Mouse (Mus musculus): ENCODE results near the gene Tas2r115.
"Not testable (repeated sequence)": the region's sequence is repeated elsewhere in the genome, so short reads cannot be mapped to it uniquely, and the experiment has no call there.

Gene Tas2r115

GRCm38 (mm10) chr6:132737935-132738334 is at the start of gene Tas2r115:
Gene Tas2r115 (minus strand): TSS chr6:132738035.
- DNase-seq (ENCODE audit: inconsistent ontology term), result no peak

DNA sequence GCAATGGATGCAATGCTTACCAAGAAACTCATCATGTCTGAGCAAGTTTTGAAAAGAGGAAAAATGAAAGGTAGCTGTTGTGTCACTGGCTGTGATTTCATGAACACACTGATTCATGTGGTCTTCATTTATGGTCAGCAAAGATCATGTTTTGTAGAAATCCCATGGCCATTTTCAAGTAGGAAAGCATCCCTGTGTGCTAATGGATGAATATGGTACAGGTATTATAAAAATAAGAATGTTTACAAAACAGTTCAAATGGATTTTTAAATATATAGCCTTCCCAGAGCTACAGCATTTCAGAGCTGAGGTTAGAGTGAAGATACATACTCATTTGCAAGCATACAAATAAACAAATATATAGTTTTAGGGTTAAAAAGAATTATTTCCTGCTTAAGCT is 40.2 kb upstream of the Tas2r115 start, which contains the start of gene Tas2r136:
Gene Tas2r136 (minus strand): TSS at position 101 of the 400 bp plus-strand sequence.
- DNase-seq (ENCODE audit: inconsistent ontology term), result no peak

- DNase-seq (ENCODE audit: inconsistent ontology term), result no peak
These were observed 24.0 kb upstream of the Tas2r115 start, which contains the start of gene Tas2r102 for GRCm38 (mm10) chr6:132761831-132762230. Gene Tas2r102 (plus strand): TSS chr6:132762131.

GRCm38 (mm10) chr6:132754430-132754829 is 16.6 kb upstream of the Tas2r115 start, which contains the start of gene Tas2r124:
Gene Tas2r124 (plus strand): TSS chr6:132754730.
- DNase-seq (ENCODE audit: inconsistent ontology term), result no peak

- peak; percentile 54 for DNase-seq (ENCODE audit: inconsistent ontology term)
These were observed 12.4 kb upstream of the Tas2r115 start for GRCm38 (mm10) chr6:132750206-132750605.

DNA sequence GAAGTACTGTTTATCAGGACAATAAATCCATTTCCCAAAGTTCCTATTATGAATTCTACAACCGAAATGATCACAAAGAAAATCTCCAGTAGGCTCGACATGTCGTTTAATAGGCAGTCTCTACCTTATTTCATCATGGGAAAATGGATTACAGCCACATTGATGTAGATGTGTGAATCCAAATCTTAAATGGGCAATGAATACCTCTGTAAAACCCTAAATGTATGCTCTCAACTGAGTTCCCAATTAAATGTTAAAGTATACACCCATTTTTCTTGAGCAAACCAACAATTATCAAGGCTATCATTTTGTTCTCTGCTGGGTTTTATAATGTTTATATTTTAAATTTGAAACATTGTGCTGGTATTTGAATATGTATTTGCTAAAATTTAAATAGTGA is 26.0 kb downstream of the Tas2r115 start, which contains the start of gene Tas2r122:
Gene Tas2r122 (minus strand): TSS at position 101 of the 400 bp plus-strand sequence.
- DNase-seq (ENCODE audit: inconsistent ontology term), result no peak

DNA sequence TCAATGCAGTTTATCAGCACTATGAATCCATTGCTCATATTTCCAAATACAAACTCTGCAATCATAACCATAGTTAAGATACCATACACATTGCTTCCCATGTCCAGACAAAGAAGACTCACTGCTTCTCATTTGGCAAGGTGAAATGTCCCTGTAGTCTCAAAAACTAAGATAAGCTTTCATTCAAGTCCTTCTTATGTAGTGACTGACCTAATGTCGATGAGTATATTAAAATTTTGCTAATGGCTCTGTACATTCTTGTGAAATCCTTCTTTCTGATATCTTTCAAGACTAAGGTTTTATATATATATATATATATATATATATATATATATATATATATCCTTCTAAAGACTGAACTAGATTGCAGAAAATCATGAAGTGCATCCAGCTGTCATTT is 36.9 kb downstream of the Tas2r115 start, which contains the start of gene Tas2r121:
Gene Tas2r121 (minus strand): TSS at position 101 of the 400 bp plus-strand sequence.
- no peak for DNase-seq (ENCODE audit: inconsistent ontology term)

GRCm38 (mm10) chr6:132691596-132691995 is 46.2 kb downstream of the Tas2r115 start:
- not testable (repeated sequence) for DNase-seq (ENCODE audit: inconsistent ontology term)
